Mouse (Mus musculus): ENCODE results near the gene Elmsan1.

DNA sequence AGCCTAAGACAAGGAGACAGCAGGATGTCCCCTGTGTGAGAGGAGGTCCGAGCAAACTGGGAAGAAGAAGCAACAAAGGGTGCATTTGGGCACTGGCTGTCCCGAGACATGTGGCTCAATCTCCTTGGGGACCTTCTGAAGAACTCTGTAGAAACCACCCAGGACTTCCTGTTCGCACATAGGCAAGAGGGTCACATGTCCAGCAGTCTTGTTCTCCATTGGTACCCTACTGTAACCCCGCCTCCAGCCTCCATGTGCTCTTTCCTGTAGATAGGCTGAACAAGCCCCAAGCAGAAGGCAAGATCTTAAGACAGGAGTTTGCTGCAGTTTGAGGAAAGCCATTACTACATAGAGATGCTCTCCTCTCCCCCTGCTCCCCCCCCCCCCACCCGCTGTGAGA lies 34.1 kb upstream of the Elmsan1 start:
- TF ChIP-seq CTCF (IDR thresholded peaks at IDR 0.05; ENCODE audit: low read depth, low read length), result no peak
- TF ChIP-seq GATA2 (IDR thresholded peaks at IDR 0.05; ENCODE audit: borderline replicate concordance, low read depth, low read length), result no peak
